Mouse (Mus musculus) E14TG2a.4 (cell line): Measurements from ENCODE around the gene Cox8c.
A peak's percentile ranks its signal among the peaks of the same experiment; 100 is the strongest.

Experiments
- CTCF ChIP-seq: conservative IDR thresholded peaks from 2 replicates; pipeline ENCODE4 v1.5.1; 2014; ENCODE audit warnings: low read length
- NANOG ChIP-seq: IDR thresholded peaks from 2 replicates; pipeline ENCODE4 v1.6.1; 2014; ENCODE audit warnings: borderline replicate concordance, low read length, mixed read lengths

DNA sequence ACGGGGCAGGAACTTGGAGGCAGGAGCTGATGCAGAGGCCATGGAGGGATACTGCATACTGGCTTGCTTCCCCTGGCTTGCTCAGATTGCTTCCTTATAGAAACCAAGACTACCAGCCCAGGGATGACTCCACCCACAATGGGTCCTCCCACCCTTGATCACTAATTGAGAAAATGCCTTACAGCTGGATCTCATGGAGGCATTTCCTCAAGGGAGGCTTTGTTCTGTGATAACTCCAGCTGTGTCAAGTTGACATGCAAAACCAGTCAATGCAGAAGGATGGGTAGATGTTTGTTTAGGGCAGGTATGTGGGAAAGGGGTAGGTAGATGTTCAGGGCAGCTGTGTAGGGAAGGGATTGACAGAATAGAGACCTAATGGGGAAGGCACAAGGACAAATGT, 31.2 kb downstream of the Cox8c start:
- no peak for TF ChIP-seq CTCF
- peak; percentile 60; the same call in 1 of the 2 replicates for TF ChIP-seq NANOG
